Mouse (Mus musculus) stomach, embryonic 14.5 days (tissue): ENCODE measurements around the gene Ambp. TPM values are rescaled to one million over a fixed set of nuclear protein-coding genes. Genes with fewer than 3 reads are reported as not detected.

Experiments used
- ATAC-seq: fragments of 200-750 bp; cut with Nextera tagmentation; 2 replicates; pipeline ENCODE4 v1.8.0; 2017; ENCODE audit warnings: low read depth, moderate TSS enrichment; ENCODE audit not compliant: insufficient number of reproducible peaks, insufficient read depth, low FRiP score
- H3K27ac ChIP-seq: fragments of 300-500 bp; sonication (generic); 2 replicates; pipeline ENCODE4 v1.5.1; 2014; ENCODE audit warnings: mild to moderate bottlenecking, low read length, moderate library complexity, mixed read lengths
- H3K27me3 ChIP-seq: fragments of 300-500 bp; sonication (generic); 2 replicates; pipeline ENCODE4 v1.6.1; 2014; ENCODE audit warnings: low read length, control low read depth, mixed read lengths; ENCODE audit not compliant: control insufficient read depth, insufficient read depth
- H3K36me3 ChIP-seq: fragments of 300-500 bp; sonication (generic); 2 replicates; pipeline ENCODE4 v1.6.1; 2014; ENCODE audit warnings: mild to moderate bottlenecking, control low read depth, low read length, moderate library complexity, mixed read lengths; ENCODE audit not compliant: control insufficient read depth, insufficient read depth
- H3K4me1 ChIP-seq: fragments of 300-500 bp; sonication (generic); 2 replicates; pipeline ENCODE4 v1.6.1; 2014; ENCODE audit warnings: low read length, control low read depth, mixed read lengths; ENCODE audit not compliant: control insufficient read depth, insufficient read depth
- H3K4me2 ChIP-seq: fragments of 300-500 bp; sonication (generic); replicated peaks from 2 replicates; pipeline ENCODE4 v1.6.1; 2014; ENCODE audit warnings: low read depth, low read length, control low read depth
- H3K4me3 ChIP-seq: fragments of 300-500 bp; sonication (generic); 2 replicates; pipeline ENCODE4 v1.5.1; 2014; ENCODE audit warnings: low read depth, low read length, control low read depth
- H3K9ac ChIP-seq: fragments of 300-500 bp; sonication (generic); replicated peaks from 2 replicates; pipeline ENCODE4 v1.6.1; 2014; ENCODE audit warnings: low read depth, mild to moderate bottlenecking, control low read depth, low read length, moderate library complexity, mixed read lengths
- H3K9me3 ChIP-seq: fragments of 300-500 bp; sonication (generic); 2 replicates; pipeline ENCODE4 v1.6.1; 2016; ENCODE audit warnings: low read depth, low read length, control low read depth; ENCODE audit not compliant: control insufficient read depth
- WGBS: fragments of 180-500 bp; shearing (Covaris S2); extraction: QIAGEN DNeasy Blood & Tissue Kit; methylation state at CpG from one replicate; pipeline ENCODE4 v1.1.7; 2014; 5-methylcytosine and 5-hydroxymethylcytosine counted together
- polyA plus RNA-seq: library from polyadenylated mRNA; unstranded; fragments of >200 nt; fragmentation: Nextera tagmentation; extraction: Ambion mirVana; gene quantifications from 2 replicates; pipeline ENCODE4 v1.2.1, GENCODE M21; 2014

Ambp gene
- polyA plus RNA-seq, result 33.0 and 54.6 TPM in 2 replicates

GRCm38 (mm10) chr4:63154699-63155098 lies at the start of gene Ambp:
Gene Ambp, minus strand, starts transcription at chr4:63154799.
- 68% methylated on average over 5 of the region's 5 CpGs for WGBS
- no peak within 1 kb of the TSS for H3K4me3 ChIP-seq

GRCm38 (mm10) chr4:63203874-63204273 lies 49.3 kb upstream of the Ambp start:
- Histone ChIP-seq H3K9ac (no peak overlapping the region), H3K4me1 (no peaks in the 10 kb centered on the region), H3K9me3 (no peaks in the 10 kb centered on the region), H3K4me2 (no peak overlapping the region), H3K27me3 (no peaks in the 10 kb centered on the region), H3K4me3 (no peak overlapping the region), H3K27ac (no peak overlapping the region), H3K36me3 (no peaks in the 10 kb centered on the region)
- no peak for ATAC-seq
- 84% methylated on average over 7 of the region's 7 CpGs for WGBS

More at GRCm38 (mm10) chr4:63154699-63155098, at the start of gene Ambp:
- no peak within 1 kb of the TSS for H3K9ac ChIP-seq
- ATAC-seq, result no peak
- H3K4me2 ChIP-seq, result no peak within 1 kb of the TSS
- H3K27me3 ChIP-seq, result no peaks in the 10 kb centered on the region
- H3K36me3 ChIP-seq, result no peaks in the 10 kb centered on the region
- no peak within 1 kb of the TSS for H3K27ac ChIP-seq
- no peaks in the 10 kb centered on the region for H3K4me1 ChIP-seq
- H3K9me3 ChIP-seq, result no peaks in the 10 kb centered on the region

GRCm38 (mm10) chr4:63199366-63199765 lies 44.8 kb upstream of the Ambp start:
- no peak overlapping the region for H3K4me2 ChIP-seq
- H3K9ac ChIP-seq, result no peak overlapping the region
- no peak overlapping the region for H3K4me3 ChIP-seq
- WGBS, result 91% methylated on average over 5 of the region's 5 CpGs
- no peaks in the 10 kb centered on the region for H3K4me1 ChIP-seq
- H3K27ac ChIP-seq, result no peak overlapping the region
- H3K9me3 ChIP-seq, result no peaks in the 10 kb centered on the region
- no peaks in the 10 kb centered on the region for H3K36me3 ChIP-seq
- no peak for ATAC-seq
- H3K27me3 ChIP-seq, result no peaks in the 10 kb centered on the region

- 49% methylated on average over 2 of the region's 2 CpGs for WGBS
- ATAC-seq, result no peak
- Histone ChIP-seq H3K4me3 (no peak overlapping the region), H3K9me3 (no peaks in the 10 kb centered on the region), H3K27ac (no peak overlapping the region), H3K9ac (no peak overlapping the region), H3K4me2 (no peak overlapping the region), H3K27me3 (no peaks in the 10 kb centered on the region), H3K36me3 (no peaks in the 10 kb centered on the region), H3K4me1 (0 out of 2 replicates have a peak, but pooled peaks cover 5% of the 10 kb centered on the region)
Measured at GRCm38 (mm10) chr4:63194366-63194765, 39.8 kb upstream of the Ambp start.

- 35% methylated on average over 5 of the region's 5 CpGs for WGBS
- no peaks in the 10 kb centered on the region for H3K9me3 ChIP-seq
- no peak overlapping the region for H3K4me2 ChIP-seq
- H3K27ac ChIP-seq, result peak overlapping the region; percentile 21; the same call in 1 of the 2 replicates
- no peaks in the 10 kb centered on the region for H3K27me3 ChIP-seq
- no peak overlapping the region for H3K9ac ChIP-seq
- no peaks in the 10 kb centered on the region for H3K36me3 ChIP-seq
- peaks cover 5% of the 10 kb centered on the region; the same call in 1 of the 2 replicates for H3K4me1 ChIP-seq
- H3K4me3 ChIP-seq, result no peak overlapping the region
- ATAC-seq, result peak; percentile 51
Measured at GRCm38 (mm10) chr4:63191641-63192040, 37.0 kb upstream of the Ambp start.

GRCm38 (mm10) chr4:63186281-63186870 lies 31.8 kb upstream of the Ambp start:
- H3K4me1 ChIP-seq, result peaks cover 13% of the 10 kb centered on the region
- H3K36me3 ChIP-seq, result no peaks in the 10 kb centered on the region
- H3K27me3 ChIP-seq, result no peaks in the 10 kb centered on the region
- H3K4me2 ChIP-seq, result no peak overlapping the region
- 40% methylated on average over 21 of the region's 21 CpGs for WGBS
- peak; percentile 91 for ATAC-seq
- no peak overlapping the region for H3K4me3 ChIP-seq
- no peak overlapping the region for H3K9ac ChIP-seq
- H3K9me3 ChIP-seq, result no peaks in the 10 kb centered on the region
- H3K27ac ChIP-seq, result peak overlapping the region; percentile 75; the same call in 1 of the 2 replicates

GRCm38 (mm10) chr4:63181556-63181955 lies 27.0 kb upstream of the Ambp start:
- H3K36me3 ChIP-seq, result no peaks in the 10 kb centered on the region
- no peak overlapping the region for H3K9ac ChIP-seq
- no peak overlapping the region for H3K4me3 ChIP-seq
- no peaks in the 10 kb centered on the region for H3K9me3 ChIP-seq
- 7% methylated on average over 5 of the region's 5 CpGs for WGBS
- H3K27me3 ChIP-seq, result no peaks in the 10 kb centered on the region
- no peak overlapping the region for H3K4me2 ChIP-seq
- 0 out of 2 replicates have a peak, but pooled peaks have one; percentile 42 for ATAC-seq
- peaks cover 10% of the 10 kb centered on the region; the same call in 1 of the 2 replicates for H3K4me1 ChIP-seq
- H3K27ac ChIP-seq, result no peak overlapping the region

- peak within 1 kb of the TSS; percentile 34 for H3K4me3 ChIP-seq
- peak within 1 kb of the TSS; percentile 74; the same call in 1 of the 2 replicates for H3K27ac ChIP-seq
- peak; percentile 90 for ATAC-seq
- no peaks in the 10 kb centered on the region for H3K27me3 ChIP-seq
- no peaks in the 10 kb centered on the region for H3K36me3 ChIP-seq
- H3K9me3 ChIP-seq, result no peaks in the 10 kb centered on the region
- H3K9ac ChIP-seq, result 0 out of 2 replicates have a peak within 1 kb of the TSS, but pooled peaks have one; percentile 14
- H3K4me1 ChIP-seq, result no peaks in the 10 kb centered on the region
- WGBS, result 47% methylated on average over 4 of the region's 4 CpGs
- H3K4me2 ChIP-seq, result peak within 1 kb of the TSS; percentile 39
Measured at GRCm38 (mm10) chr4:63171969-63172685, 17.5 kb upstream of the Ambp start, which contains the start of gene Kif12. Gene Kif12, minus strand, starts transcription at chr4:63172131.
